Mouse (Mus musculus) spleen, adult 2 months (tissue): ENCODE measurements around the gene Myo1d.

Source experiments
- CTCF ChIP-seq: fragments of 200-500 bp; IDR thresholded peaks from 2 replicates; pipeline ENCODE4 v1.5.1; 2011; ENCODE audit warnings: mild to moderate bottlenecking, inconsistent platforms; ENCODE audit not compliant: insufficient read depth, insufficient read length, insufficient replicate concordance; ENCODE audit errors: extremely low read depth
- POLR2A ChIP-seq: fragments of 200-500 bp; IDR thresholded peaks from 2 replicates; pipeline ENCODE4 v1.6.1; 2011; ENCODE audit warnings: low read depth, low read length, inconsistent platforms

DNA sequence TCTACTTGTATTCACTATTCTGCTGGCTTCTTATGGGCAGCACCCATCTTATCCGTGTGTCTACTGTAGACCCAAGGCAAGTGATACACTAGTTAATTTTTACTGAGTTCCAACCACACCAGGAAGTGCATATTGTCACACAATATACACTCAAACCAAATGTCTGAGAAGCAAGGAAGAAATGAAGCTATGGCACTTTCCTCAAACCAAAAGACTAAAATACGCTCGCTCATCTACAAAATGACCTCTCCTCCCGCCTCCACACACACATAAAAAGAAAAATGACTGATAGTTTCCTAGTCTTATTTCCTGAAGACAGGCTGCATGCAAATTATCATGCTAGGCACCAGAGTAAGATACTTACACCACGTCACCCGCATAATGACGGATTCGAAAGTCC, 113.6 kb downstream of the Myo1d start:
- TF ChIP-seq CTCF: no peak
- TF ChIP-seq POLR2A: no peak
